Mouse (Mus musculus): ENCODE measurements around the gene 2310034C09Rik.

DNA sequence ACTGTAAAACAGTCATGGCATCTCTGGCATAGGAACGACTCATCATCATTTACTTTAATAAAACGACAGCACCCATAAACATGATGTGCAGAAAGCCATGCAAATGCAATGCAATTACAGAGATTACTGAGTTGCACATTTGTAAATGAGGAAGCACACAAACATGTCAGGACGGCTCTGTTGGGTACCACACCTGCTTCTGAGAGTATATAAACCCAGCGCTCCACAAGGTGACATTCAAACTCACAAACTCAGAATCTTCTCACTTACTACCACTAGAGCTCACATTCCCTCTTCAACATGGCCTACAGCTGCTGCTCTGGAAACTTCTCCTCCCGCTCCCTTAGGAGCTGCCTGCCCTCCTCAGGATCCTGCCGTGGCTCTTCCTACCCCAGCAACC lies 18.9 kb downstream of the 2310034C09Rik start, which contains the start of gene Gm5965:
- TF ChIP-seq CTCF (IDR thresholded peaks at IDR 0.05; ENCODE audit: control insufficient read depth, insufficient read depth, insufficient read length) (no peak), USF1 (IDR thresholded peaks at IDR 0.05; ENCODE audit: low read depth) (no peak), FOSL1 (IDR thresholded peaks at IDR 0.05; ENCODE audit: insufficient read depth, low read length, poor library complexity, severe bottlenecking) (no peak), MAX (IDR thresholded peaks at IDR 0.05) (no peak)
